Mouse (Mus musculus): ENCODE data around the gene Ehbp1l1. TPM values are rescaled to one million over a fixed set of nuclear protein-coding genes. Genes with fewer than 3 reads are reported as not detected.

Ehbp1l1 gene
- polyA plus RNA-seq, 1 experiment from 2014 or later, result 8.9 TPM

DNA sequence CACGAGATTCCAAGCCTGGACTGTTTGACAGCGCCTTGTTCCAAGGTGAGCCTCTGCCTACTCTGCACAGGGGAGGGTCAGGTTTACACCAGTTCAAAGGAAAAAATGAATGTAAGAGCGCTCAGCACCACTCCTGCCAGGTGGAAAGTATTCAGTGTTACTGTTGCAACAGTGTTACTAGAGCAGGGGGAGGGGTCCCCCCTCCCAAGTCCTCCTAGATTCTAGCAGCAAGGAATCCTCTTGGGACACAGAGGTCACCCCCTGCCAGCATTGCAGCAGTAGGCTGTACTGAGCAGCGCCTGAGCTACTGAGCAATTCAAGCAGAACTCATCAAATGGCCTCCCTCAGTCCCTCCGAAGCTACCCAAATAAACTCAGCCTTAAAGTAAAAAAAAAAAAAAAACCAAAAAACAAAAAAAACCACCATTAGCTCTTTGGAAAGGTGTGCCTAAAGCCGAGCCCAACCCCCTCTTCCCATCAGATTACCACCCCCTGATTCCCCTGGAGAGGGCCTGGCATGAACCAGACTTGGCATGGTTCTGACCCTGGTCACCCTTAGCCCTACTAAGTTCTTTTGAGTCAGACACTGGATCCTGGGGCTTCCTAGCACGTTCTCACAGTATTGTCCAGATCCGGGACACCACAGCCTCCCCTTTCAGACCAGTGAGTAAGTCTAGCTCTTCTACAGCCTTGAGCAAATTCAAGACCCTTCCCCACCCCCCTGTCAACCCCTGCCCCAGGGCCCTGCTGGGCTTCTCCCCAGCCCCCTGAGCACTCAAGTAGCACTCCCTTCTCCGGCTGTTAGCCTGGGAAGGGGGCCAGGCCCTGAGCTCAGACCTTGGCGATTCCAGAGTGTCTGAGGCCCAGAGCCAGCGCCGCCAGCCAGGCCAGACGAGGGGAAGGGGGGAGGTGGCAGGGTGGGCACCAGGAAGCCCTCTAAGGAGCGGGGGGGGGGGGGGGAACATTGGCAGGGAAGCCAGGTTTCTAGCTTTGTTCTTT lies 14.5 kb upstream of the Ehbp1l1 start, which contains the start of gene Ltbp3:
TSS of gene Ltbp3 (plus strand) at position 585 of the 998 bp plus-strand sequence.
- peak within 1 kb of the TSS; percentile 98 for H3K4me2 ChIP-seq (ENCODE audit: low read depth, low read length)
- peaks cover 14% of the 10 kb centered on the region for H3K27me3 ChIP-seq (ENCODE audit: control insufficient read depth, insufficient read depth, low read length)
- peak within 1 kb of the TSS; percentile 73 for H3K27ac ChIP-seq (ENCODE audit: low read depth, low read length)
- 18% methylated on average over 13 of the region's 14 CpGs for WGBS
- H3K4me1 ChIP-seq (ENCODE audit: control insufficient read depth, insufficient read depth, low read length), result peaks cover 18% of the 10 kb centered on the region; the same call in 1 of the 2 replicates
- peak within 1 kb of the TSS; percentile 59 for H3K4me3 ChIP-seq (ENCODE audit: low read depth, low read length)
- no peaks in the 10 kb centered on the region for H3K9me3 ChIP-seq (ENCODE audit: control insufficient read depth, low read length)
- H3K9ac ChIP-seq (replicated peaks; ENCODE audit: low read depth, low read length), result peak within 1 kb of the TSS; percentile 81
- peak; percentile 68; the same call in 1 of the 2 replicates for ATAC-seq (ENCODE audit: low read depth)
- no peaks in the 10 kb centered on the region for H3K36me3 ChIP-seq (ENCODE audit: control insufficient read depth, insufficient read depth, low read length)

GRCm38 (mm10) chr19:5739446-5739845 lies 13.3 kb upstream of the Ehbp1l1 start:
- Histone ChIP-seq H3K4me2 (ENCODE audit: low read depth, low read length) (no peak overlapping the region), H3K4me3 (ENCODE audit: low read depth, low read length) (no peak overlapping the region), H3K36me3 (ENCODE audit: control insufficient read depth, insufficient read depth, low read length) (no peaks in the 10 kb centered on the region), H3K27ac (ENCODE audit: low read depth, low read length) (no peak overlapping the region), H3K9me3 (ENCODE audit: control insufficient read depth, low read length) (no peaks in the 10 kb centered on the region), H3K27me3 (ENCODE audit: control insufficient read depth, insufficient read depth, low read length) (peaks cover 5% of the 10 kb centered on the region; the same call in 1 of the 2 replicates), H3K9ac (replicated peaks; ENCODE audit: low read depth, low read length) (no peak overlapping the region), H3K4me1 (ENCODE audit: control insufficient read depth, insufficient read depth, low read length) (peaks cover 14% of the 10 kb centered on the region; the same call in 1 of the 2 replicates)
- 63% methylated on average over 2 of the region's 2 CpGs for WGBS
- ATAC-seq (ENCODE audit: low read depth), result no peak

GRCm38 (mm10) chr19:5734325-5734724 lies 8.2 kb upstream of the Ehbp1l1 start:
- H3K4me3 ChIP-seq (ENCODE audit: low read depth, low read length), result no peak overlapping the region
- H3K27me3 ChIP-seq (ENCODE audit: control insufficient read depth, insufficient read depth, low read length), result no peaks in the 10 kb centered on the region
- H3K27ac ChIP-seq (ENCODE audit: low read depth, low read length), result no peak overlapping the region
- H3K9ac ChIP-seq (replicated peaks; ENCODE audit: low read depth, low read length), result no peak overlapping the region
- no peaks in the 10 kb centered on the region for H3K36me3 ChIP-seq (ENCODE audit: control insufficient read depth, insufficient read depth, low read length)
- 84% methylated on average over 9 of the region's 9 CpGs for WGBS
- ATAC-seq (ENCODE audit: low read depth), result no peak
- H3K4me1 ChIP-seq (ENCODE audit: control insufficient read depth, insufficient read depth, low read length), result peaks cover 21% of the 10 kb centered on the region
- H3K4me2 ChIP-seq (ENCODE audit: low read depth, low read length), result no peak overlapping the region
- no peaks in the 10 kb centered on the region for H3K9me3 ChIP-seq (ENCODE audit: control insufficient read depth, low read length)

GRCm38 (mm10) chr19:5731264-5731978 lies 5.3 kb upstream of the Ehbp1l1 start:
- peak overlapping the region; percentile 63 for H3K9ac ChIP-seq (replicated peaks; ENCODE audit: low read depth, low read length)
- no peaks in the 10 kb centered on the region; the same call in 1 of the 2 replicates for H3K36me3 ChIP-seq (ENCODE audit: control insufficient read depth, insufficient read depth, low read length)
- H3K27ac ChIP-seq (ENCODE audit: low read depth, low read length), result peak overlapping the region; percentile 69
- peaks cover 42% of the 10 kb centered on the region for H3K4me1 ChIP-seq (ENCODE audit: control insufficient read depth, insufficient read depth, low read length)
- no peaks in the 10 kb centered on the region for H3K9me3 ChIP-seq (ENCODE audit: control insufficient read depth, low read length)
- H3K4me2 ChIP-seq (ENCODE audit: low read depth, low read length), result peak overlapping the region; percentile 97
- H3K4me3 ChIP-seq (ENCODE audit: low read depth, low read length), result peak overlapping the region; percentile 76
- ATAC-seq (ENCODE audit: low read depth), result peak; percentile 84
- WGBS, result under 1% methylated on average over 47 of the region's 47 CpGs
- no peaks in the 10 kb centered on the region for H3K27me3 ChIP-seq (ENCODE audit: control insufficient read depth, insufficient read depth, low read length)

DNA sequence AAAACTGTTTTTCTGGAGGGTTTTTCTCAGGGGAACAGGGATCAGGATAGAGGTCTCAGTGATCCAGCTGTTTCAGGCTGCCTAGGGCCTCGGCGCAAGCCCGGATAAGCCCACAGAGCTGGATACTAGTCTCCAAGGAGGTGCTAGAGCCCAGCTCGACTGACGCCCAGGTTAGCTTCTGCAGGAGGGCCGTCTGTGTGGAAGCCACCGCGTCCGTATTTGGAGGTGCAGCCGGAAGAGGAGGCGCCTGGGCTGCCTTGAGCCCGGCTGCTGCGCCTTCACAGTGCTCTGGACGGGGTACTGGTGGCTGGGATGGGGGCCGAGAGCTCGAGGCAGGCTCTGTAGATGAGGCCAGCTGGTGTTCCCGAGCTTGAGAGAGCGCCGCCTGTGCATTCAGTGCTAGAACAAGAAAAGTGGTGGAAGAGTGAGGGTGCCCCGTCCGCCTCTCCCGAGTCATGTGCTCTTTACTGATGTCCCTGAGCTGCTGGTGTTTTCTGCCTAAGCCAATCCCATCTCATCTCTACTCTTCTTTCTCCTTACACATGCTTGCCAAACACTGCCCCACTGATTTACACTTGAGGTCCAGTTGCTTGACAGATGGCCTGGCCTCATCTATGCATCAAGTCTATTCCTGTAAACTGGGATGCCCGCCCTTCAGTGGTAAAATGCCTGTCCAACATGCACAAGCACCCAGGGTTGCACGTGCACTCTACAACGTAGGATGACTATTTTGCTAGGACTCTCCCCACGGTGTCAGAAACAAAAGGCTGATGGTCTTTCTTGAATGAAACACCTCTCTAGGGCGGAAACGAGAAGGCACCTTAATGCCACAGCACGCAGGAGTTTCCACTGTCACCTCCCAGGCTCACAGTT lies 4.4 kb upstream of the Ehbp1l1 start:
- no peak overlapping the region for H3K27ac ChIP-seq (ENCODE audit: low read depth, low read length)
- peak overlapping the region; percentile 97 for H3K4me2 ChIP-seq (ENCODE audit: low read depth, low read length)
- peaks cover 51% of the 10 kb centered on the region for H3K4me1 ChIP-seq (ENCODE audit: control insufficient read depth, insufficient read depth, low read length)
- peak overlapping the region; percentile 76 for H3K4me3 ChIP-seq (ENCODE audit: low read depth, low read length)
- H3K27me3 ChIP-seq (ENCODE audit: control insufficient read depth, insufficient read depth, low read length), result no peaks in the 10 kb centered on the region
- peak overlapping the region; percentile 63 for H3K9ac ChIP-seq (replicated peaks; ENCODE audit: low read depth, low read length)
- WGBS, result 75% methylated on average over 29 of the region's 29 CpGs
- no peaks in the 10 kb centered on the region for H3K9me3 ChIP-seq (ENCODE audit: control insufficient read depth, low read length)
- ATAC-seq (ENCODE audit: low read depth), result no peak
- H3K36me3 ChIP-seq (ENCODE audit: control insufficient read depth, insufficient read depth, low read length), result no peaks in the 10 kb centered on the region; the same call in 1 of the 2 replicates

GRCm38 (mm10) chr19:5729444-5729815 lies 3.3 kb upstream of the Ehbp1l1 start, which contains the start of gene Fam89b:
Gene Fam89b (minus strand): TSS chr19:5729653.
- Histone ChIP-seq H3K9me3 (ENCODE audit: control insufficient read depth, low read length) (no peaks in the 10 kb centered on the region), H3K36me3 (ENCODE audit: control insufficient read depth, insufficient read depth, low read length) (no peaks in the 10 kb centered on the region; the same call in 1 of the 2 replicates), H3K4me2 (ENCODE audit: low read depth, low read length) (peak within 1 kb of the TSS; percentile 99), H3K27ac (ENCODE audit: low read depth, low read length) (peak within 1 kb of the TSS; percentile 98), H3K27me3 (ENCODE audit: control insufficient read depth, insufficient read depth, low read length) (no peaks in the 10 kb centered on the region), H3K4me1 (ENCODE audit: control insufficient read depth, insufficient read depth, low read length) (peaks cover 56% of the 10 kb centered on the region), H3K4me3 (ENCODE audit: low read depth, low read length) (peak within 1 kb of the TSS; percentile 73), H3K9ac (replicated peaks; ENCODE audit: low read depth, low read length) (peak within 1 kb of the TSS; percentile 100)
- WGBS, result 0% methylated on average over 37 of the region's 37 CpGs
- peak; percentile 80 for ATAC-seq (ENCODE audit: low read depth)

DNA sequence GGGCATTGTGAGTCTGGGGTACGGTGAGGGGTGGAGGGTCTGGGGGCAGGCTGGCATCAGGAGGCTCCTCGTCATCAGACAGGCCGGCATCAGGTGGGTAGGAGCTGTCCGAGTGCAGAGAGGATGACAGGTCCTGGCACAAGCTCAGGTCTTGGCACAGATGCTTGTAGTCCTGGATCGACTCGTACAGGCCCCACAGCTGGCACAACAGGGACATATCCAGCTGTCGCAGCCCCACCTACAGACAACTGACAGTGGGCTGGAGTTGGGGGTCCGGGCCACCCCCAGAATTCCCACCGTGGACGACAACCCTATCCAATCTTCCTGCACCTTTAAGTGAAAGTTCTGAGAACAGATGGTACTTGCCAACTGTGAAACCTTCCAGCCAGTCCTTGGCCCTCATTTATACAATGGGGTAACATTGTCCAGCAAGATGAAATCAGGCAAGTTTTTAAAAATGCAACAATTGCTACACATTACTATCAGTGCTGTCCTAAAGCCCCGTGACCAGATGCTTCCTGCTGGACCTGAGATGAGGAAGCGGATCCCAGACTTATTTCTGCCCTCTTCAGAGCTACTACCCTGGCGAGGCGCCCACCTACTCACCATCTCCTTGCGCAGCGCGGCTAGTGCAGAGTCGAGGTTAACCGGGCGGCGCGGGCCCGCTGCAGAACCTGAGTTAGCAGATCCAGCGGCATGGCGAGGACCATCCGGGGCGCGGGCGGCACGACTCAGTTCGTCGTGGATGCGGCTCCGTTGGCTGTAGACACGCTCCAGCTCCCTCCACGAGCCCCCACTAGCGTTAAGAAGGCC lies 2.7 kb upstream of the Ehbp1l1 start:
- H3K27ac ChIP-seq (ENCODE audit: low read depth, low read length), result peak overlapping the region; percentile 98
- H3K9me3 ChIP-seq (ENCODE audit: control insufficient read depth, low read length), result no peaks in the 10 kb centered on the region
- H3K4me1 ChIP-seq (ENCODE audit: control insufficient read depth, insufficient read depth, low read length), result peaks cover 56% of the 10 kb centered on the region
- peak overlapping the region; percentile 99 for H3K4me2 ChIP-seq (ENCODE audit: low read depth, low read length)
- WGBS, result 8% methylated on average over 37 of the region's 37 CpGs
- ATAC-seq (ENCODE audit: low read depth), result peak; percentile 47
- H3K4me3 ChIP-seq (ENCODE audit: low read depth, low read length), result peak overlapping the region; percentile 73
- no peaks in the 10 kb centered on the region; the same call in 1 of the 2 replicates for H3K36me3 ChIP-seq (ENCODE audit: control insufficient read depth, insufficient read depth, low read length)
- H3K27me3 ChIP-seq (ENCODE audit: control insufficient read depth, insufficient read depth, low read length), result no peaks in the 10 kb centered on the region
- H3K9ac ChIP-seq (replicated peaks; ENCODE audit: low read depth, low read length), result peak overlapping the region; percentile 100
